23 mouse cellular contexts compared by ENCODE assay signal in genomic region chr13:21998412-21998811, GRCm38 (mm10). TPM values are rescaled to one million over a fixed set of nuclear protein-coding genes. Genes with fewer than 3 reads are reported as not detected.
"Had no signal": no experiment of that assay in that cellular context is flagged by ENCODE, and none has a peak within 500 bp of the region (broad histone marks: within the 10 kb centered on the region; RNA-seq: fewer than 3 reads in every experiment).

No protein-coding gene starts in this region.

- ATAC-seq: midbrain, embryonic 13.5 days; midbrain, embryonic 16.5 days had no signal

- H3K36me3 ChIP-seq: midbrain, embryonic 13.5 days; neural tube, embryonic 13.5 days; neural tube, embryonic 15.5 days had no signal

- H3K4me2 ChIP-seq: midbrain, embryonic 11.5 days; midbrain, embryonic 13.5 days; neural tube, embryonic 13.5 days; neural tube, embryonic 15.5 days had no signal

- H3K9ac ChIP-seq: lung, embryonic 14.5 days; midbrain, embryonic 13.5 days; neural tube, embryonic 13.5 days; neural tube, embryonic 15.5 days had no signal

- H3K9me3 ChIP-seq: midbrain, embryonic 13.5 days; neural tube, embryonic 13.5 days; neural tube, embryonic 15.5 days had no signal

- H3K27ac ChIP-seq: midbrain, embryonic 13.5 days; neural tube, embryonic 13.5 days; neural tube, embryonic 15.5 days had no signal

- DNase-seq: lung, adult 18-20 months; lung, embryonic 14.5 days; lung, postnatal 10 days; lung, postnatal 4 days; retina, postnatal 1 day; right cerebral cortex, adult 18-20 months; right cerebral cortex, postnatal 25 days; right cerebral cortex, postnatal 4 days; spleen, adult 18-20 months; thymus, adult 18-20 months; thymus, postnatal 14 days; thymus, postnatal 36 days had no signal

- H3K4me3 ChIP-seq: midbrain, embryonic 13.5 days; myocyte; neural tube, embryonic 13.5 days; neural tube, embryonic 15.5 days had no signal

RNA-seq across cellular contexts. Expression of gene Prss16, which starts 11.1 kb away (rescaled TPM):
- polyA plus RNA-seq: midbrain, embryonic 13.5 days; midbrain, embryonic 16.5 days had no signal

RNA-seq across cellular contexts. Expression of gene Pom121l2, which starts 17.4 kb away (rescaled TPM):
- total RNA-seq: megakaryocyte, adult 5-6 weeks; megakaryocyte-erythroid progenitor cell, adult 5-6 weeks had no signal
- polyA plus RNA-seq: liver, embryonic 16.5 days; midbrain, embryonic 11.5 days; midbrain, embryonic 13.5 days; midbrain, embryonic 16.5 days; myocyte; neural tube, embryonic 13.5 days; neural tube, embryonic 15.5 days; small intestine, adult 2 months; stomach, embryonic 14.5 days had no signal

RNA-seq across cellular contexts. Expression of gene Hist1h2ah, which starts 37.0 kb away (rescaled TPM):
- polyA plus RNA-seq: midbrain, embryonic 13.5 days; midbrain, embryonic 16.5 days; neural tube, embryonic 15.5 days had no signal

RNA-seq across cellular contexts. Expression of gene Hist1h2bk, which starts 37.3 kb away (rescaled TPM):
- polyA plus RNA-seq: midbrain, embryonic 16.5 days had no signal
